Mouse (Mus musculus): ENCODE data around the gene Bbs9. TPM values are rescaled to one million over a fixed set of nuclear protein-coding genes. Genes with fewer than 3 reads are reported as not detected.

The Bbs9 gene
- polyA plus RNA-seq, 1 experiment, result 12.7 TPM

GRCm38 (mm10) chr9:22741967-22742366, 266.5 kb downstream of the Bbs9 start:
- TF ChIP-seq CTCF (conservative IDR thresholded peaks at IDR 0.05; ENCODE audit: insufficient read depth, insufficient read length, low read depth, low read length), result no peak
- TF ChIP-seq POLR2A (IDR thresholded peaks at IDR 0.05; ENCODE audit: low read depth, low read length), result no peak
- WGBS, result 94% methylated on average over 1 of the region's 1 CpGs
- H3K27ac ChIP-seq (ENCODE audit: insufficient read depth, low read depth, low read length), result no peak overlapping the region
- no peaks in the 10 kb centered on the region for H3K27me3 ChIP-seq (replicated peaks; ENCODE audit: control insufficient read depth, insufficient read depth, low read length)
- no peak for DNase-seq
- H3K36me3 ChIP-seq (ENCODE audit: control insufficient read depth, insufficient read depth, low read length), result no peaks in the 10 kb centered on the region
- H3K4me3 ChIP-seq (ENCODE audit: insufficient read depth, low read depth, low read length), result no peak overlapping the region
- H3K4me1 ChIP-seq (ENCODE audit: control insufficient read depth, insufficient read depth, low read length), result no peaks in the 10 kb centered on the region

GRCm38 (mm10) chr9:22748617-22749016, 273.1 kb downstream of the Bbs9 start:
- 88% methylated on average over 2 of the region's 2 CpGs for WGBS
- Histone ChIP-seq H3K27ac (ENCODE audit: insufficient read depth, low read depth, low read length) (no peak overlapping the region), H3K4me1 (ENCODE audit: control insufficient read depth, insufficient read depth, low read length) (no peaks in the 10 kb centered on the region), H3K36me3 (ENCODE audit: control insufficient read depth, insufficient read depth, low read length) (no peaks in the 10 kb centered on the region), H3K4me3 (ENCODE audit: insufficient read depth, low read depth, low read length) (no peak overlapping the region), H3K27me3 (replicated peaks; ENCODE audit: control insufficient read depth, insufficient read depth, low read length) (no peaks in the 10 kb centered on the region)
- TF ChIP-seq POLR2A (IDR thresholded peaks at IDR 0.05; ENCODE audit: low read depth, low read length) (no peak), CTCF (conservative IDR thresholded peaks at IDR 0.05; ENCODE audit: insufficient read depth, insufficient read length, low read depth, low read length) (no peak)
- DNase-seq, result no peak

GRCm38 (mm10) chr9:22750779-22751545, 275.4 kb downstream of the Bbs9 start:
- Histone ChIP-seq H3K27me3 (replicated peaks; ENCODE audit: control insufficient read depth, insufficient read depth, low read length) (no peaks in the 10 kb centered on the region), H3K27ac (ENCODE audit: insufficient read depth, low read depth, low read length) (no peak overlapping the region), H3K4me1 (ENCODE audit: control insufficient read depth, insufficient read depth, low read length) (no peaks in the 10 kb centered on the region), H3K36me3 (ENCODE audit: control insufficient read depth, insufficient read depth, low read length) (no peaks in the 10 kb centered on the region), H3K4me3 (ENCODE audit: insufficient read depth, low read depth, low read length) (no peak overlapping the region)
- no peak for DNase-seq
- WGBS, result 89% methylated on average over 17 of the region's 17 CpGs
- TF ChIP-seq CTCF (conservative IDR thresholded peaks at IDR 0.05; ENCODE audit: insufficient read depth, insufficient read length, low read depth, low read length), result no peak

GRCm38 (mm10) chr9:22751546-22751929, 276.0 kb downstream of the Bbs9 start:
- H3K27ac ChIP-seq (ENCODE audit: insufficient read depth, low read depth, low read length), result no peak overlapping the region
- H3K27me3 ChIP-seq (replicated peaks; ENCODE audit: control insufficient read depth, insufficient read depth, low read length), result no peaks in the 10 kb centered on the region
- no peaks in the 10 kb centered on the region for H3K36me3 ChIP-seq (ENCODE audit: control insufficient read depth, insufficient read depth, low read length)
- no peak for DNase-seq
- no peak overlapping the region for H3K4me3 ChIP-seq (ENCODE audit: insufficient read depth, low read depth, low read length)
- no peaks in the 10 kb centered on the region for H3K4me1 ChIP-seq (ENCODE audit: control insufficient read depth, insufficient read depth, low read length)
- TF ChIP-seq CTCF (conservative IDR thresholded peaks at IDR 0.05; ENCODE audit: insufficient read depth, insufficient read length, low read depth, low read length) (no peak), POLR2A (IDR thresholded peaks at IDR 0.05; ENCODE audit: low read depth, low read length) (no peak)

GRCm38 (mm10) chr9:22754081-22754672, 278.7 kb downstream of the Bbs9 start:
- Histone ChIP-seq H3K4me3 (ENCODE audit: insufficient read depth, low read depth, low read length) (no peak overlapping the region), H3K27ac (ENCODE audit: insufficient read depth, low read depth, low read length) (no peak overlapping the region), H3K27me3 (replicated peaks; ENCODE audit: control insufficient read depth, insufficient read depth, low read length) (no peaks in the 10 kb centered on the region), H3K4me1 (ENCODE audit: control insufficient read depth, insufficient read depth, low read length) (no peaks in the 10 kb centered on the region), H3K36me3 (ENCODE audit: control insufficient read depth, insufficient read depth, low read length) (no peaks in the 10 kb centered on the region)
- TF ChIP-seq POLR2A (IDR thresholded peaks at IDR 0.05; ENCODE audit: low read depth, low read length), result no peak
- no peak for TF ChIP-seq CTCF (conservative IDR thresholded peaks at IDR 0.05; ENCODE audit: insufficient read depth, insufficient read length, low read depth, low read length)
- 90% methylated on average over 6 of the region's 6 CpGs for WGBS
- DNase-seq, result no peak

GRCm38 (mm10) chr9:22758487-22758886, 283.0 kb downstream of the Bbs9 start:
- H3K27me3 ChIP-seq (replicated peaks; ENCODE audit: control insufficient read depth, insufficient read depth, low read length), result no peaks in the 10 kb centered on the region
- no peak for TF ChIP-seq CTCF (conservative IDR thresholded peaks at IDR 0.05; ENCODE audit: insufficient read depth, insufficient read length, low read depth, low read length)
- TF ChIP-seq POLR2A (IDR thresholded peaks at IDR 0.05; ENCODE audit: low read depth, low read length), result no peak
- no peak for DNase-seq
- WGBS, result 66% methylated on average over 3 of the region's 3 CpGs
- H3K36me3 ChIP-seq (ENCODE audit: control insufficient read depth, insufficient read depth, low read length), result no peaks in the 10 kb centered on the region
- H3K4me1 ChIP-seq (ENCODE audit: control insufficient read depth, insufficient read depth, low read length), result no peaks in the 10 kb centered on the region
- no peak overlapping the region for H3K27ac ChIP-seq (ENCODE audit: insufficient read depth, low read depth, low read length)
- H3K4me3 ChIP-seq (ENCODE audit: insufficient read depth, low read depth, low read length), result no peak overlapping the region

- TF ChIP-seq CTCF (conservative IDR thresholded peaks at IDR 0.05; ENCODE audit: insufficient read depth, insufficient read length, low read depth, low read length), result no peak
- no peak for TF ChIP-seq POLR2A (IDR thresholded peaks at IDR 0.05; ENCODE audit: low read depth, low read length)
- no peak overlapping the region for H3K4me3 ChIP-seq (ENCODE audit: insufficient read depth, low read depth, low read length)
- no peaks in the 10 kb centered on the region for H3K36me3 ChIP-seq (ENCODE audit: control insufficient read depth, insufficient read depth, low read length)
- H3K27ac ChIP-seq (ENCODE audit: insufficient read depth, low read depth, low read length), result no peak overlapping the region
- H3K4me1 ChIP-seq (ENCODE audit: control insufficient read depth, insufficient read depth, low read length), result no peaks in the 10 kb centered on the region
- no peak for DNase-seq
- 67% methylated on average over 3 of the region's 3 CpGs for WGBS
- H3K27me3 ChIP-seq (replicated peaks; ENCODE audit: control insufficient read depth, insufficient read depth, low read length), result no peaks in the 10 kb centered on the region
These were observed 283.7 kb downstream of the Bbs9 start for GRCm38 (mm10) chr9:22759241-22759640.
